Mouse (Mus musculus) heart, adult 18-20 months (tissue): ENCODE results near the gene Spcs1. TPM values are rescaled to one million over a fixed set of nuclear protein-coding genes. Genes with fewer than 3 reads are reported as not detected.

Experiments
- DNase-seq, 2 experiments: peaks; one replicate each; pipeline ENCODE4 v3.0.0; 2021 to 2022; ENCODE audit warnings: mixed read lengths in 1 of 2
- total RNA-seq, 2 experiments: library from RNA; stranded (reverse); gene quantifications; 2 replicates each; pipeline ENCODE4 v1.2.3; 2021

Gene Spcs1
- total RNA-seq, 2 experiments from 2014 or later = 132 to 138 TPM

GRCm38 (mm10) chr14:30949986-30950385 lies 51.5 kb downstream of the Spcs1 start:
- DNase-seq = no peak

Other genes starting within 250 kb of the Spcs1 start
- 1 to 10 TPM; 6.0 to 8.5 TPM for gene Tmem110, start 176.1 kb downstream of the Spcs1 start, total RNA-seq
- 10 to 100 TPM; 12.5 to 14.4 TPM for gene Mustn1, start 122.5 kb downstream of the Spcs1 start, total RNA-seq
- 1 to 10 TPM; 3.1 to 7.9 TPM for gene Itih4, start 115.2 kb downstream of the Spcs1 start, total RNA-seq
- under 1 TPM; 0.27 to 0.69 TPM for gene Itih3, start 77.9 kb downstream of the Spcs1 start, total RNA-seq
- gene Itih1, start 58.4 kb downstream of the Spcs1 start, total RNA-seq = not detected
- 1 to 10 TPM; 4.8 TPM for gene Nek4, start 50.3 kb downstream of the Spcs1 start, total RNA-seq
- 10 to 100 TPM; 19.8 to 22.5 TPM for gene Glt8d1, start 272 bp downstream of the Spcs1 start, total RNA-seq
- gene Pbrm1, start 17.5 kb upstream of the Spcs1 start, total RNA-seq = 10 to 100 TPM; 51.7 to 57.7 TPM
- 10 to 100 TPM; 23.9 to 25.9 TPM for gene Gnl3, start 17.5 kb upstream of the Spcs1 start, total RNA-seq
- gene Smim4, start 127.3 kb upstream of the Spcs1 start, total RNA-seq = 10 to 100 TPM; 74.5 to 87.4 TPM
- gene Nt5dc2, start 129.4 kb upstream of the Spcs1 start, total RNA-seq = 10 to 100 TPM; 19.2 TPM
- gene Stab1, start 167.0 kb upstream of the Spcs1 start, total RNA-seq = 10 to 100 TPM; 63.2 to 64.1 TPM
- gene Tnnc1, start 206.6 kb upstream of the Spcs1 start, total RNA-seq = 1,000 to 10,000 TPM; 5,748 to 6,764 TPM
- 100 to 1,000 TPM; 118 to 119 TPM for gene Nisch, start 215.3 kb upstream of the Spcs1 start, total RNA-seq
- gene Sema3g, start 216.2 kb upstream of the Spcs1 start, total RNA-seq = 10 to 100 TPM; 13.5 to 15.7 TPM
- 1 to 10 TPM; 4.2 to 5.1 TPM for gene Phf7, start 249.6 kb upstream of the Spcs1 start, total RNA-seq
- 10 to 100 TPM; 42.4 to 45.3 TPM for gene Bap1, start 249.8 kb upstream of the Spcs1 start, total RNA-seq